Mouse (Mus musculus): ENCODE measurements around the gene Hs6st3. TPM values are rescaled to one million over a fixed set of nuclear protein-coding genes. Genes with fewer than 3 reads are reported as not detected.
"Not testable (repeated sequence)": the region's sequence is repeated elsewhere in the genome, so short reads cannot be mapped to it uniquely, and the experiment has no call there.

Hs6st3 gene
- total RNA-seq, 2 experiments from 2014 or later, result not detected

GRCm38 (mm10) chr14:119422894-119423293, 284.8 kb downstream of the Hs6st3 start:
- DNase-seq, result no peak
- intact Hi-C loops (cut with DNase I), result no loop called here

GRCm38 (mm10) chr14:119450471-119450870, 312.3 kb downstream of the Hs6st3 start:
- intact Hi-C loops (cut with DNase I), result no loop called here
- no peak for DNase-seq

GRCm38 (mm10) chr14:119451594-119451993, 313.5 kb downstream of the Hs6st3 start:
- no peak for DNase-seq
- intact Hi-C loops (cut with DNase I), result no loop called here

- DNase-seq, result no peak
- intact Hi-C loops (cut with DNase I), result no loop called here
These were observed 314.2 kb downstream of the Hs6st3 start for GRCm38 (mm10) chr14:119452382-119452781.

- intact Hi-C loops (cut with DNase I), result no loop called here
These were observed 314.7 kb downstream of the Hs6st3 start for GRCm38 (mm10) chr14:119452797-119453196.

GRCm38 (mm10) chr14:119464308-119464707, 326.2 kb downstream of the Hs6st3 start:
- DNase-seq, result no peak
- intact Hi-C loops (cut with DNase I), result no loop called here

More at GRCm38 (mm10) chr14:119452797-119453196, 314.7 kb downstream of the Hs6st3 start:
- no peak for DNase-seq

GRCm38 (mm10) chr14:119464883-119465282, 326.7 kb downstream of the Hs6st3 start:
- intact Hi-C loops (cut with DNase I), result no loop called here
- DNase-seq, result no peak

- DNase-seq, result no peak
- intact Hi-C loops (cut with DNase I), result no loop called here
These were observed 328.9 kb downstream of the Hs6st3 start for GRCm38 (mm10) chr14:119466899-119467588.

GRCm38 (mm10) chr14:119476582-119476981, 338.4 kb downstream of the Hs6st3 start:
- no peak for DNase-seq
- intact Hi-C loops (cut with DNase I), result no loop called here

- no peak for DNase-seq
- intact Hi-C loops (cut with DNase I), result no loop called here
These were observed 339.7 kb downstream of the Hs6st3 start for GRCm38 (mm10) chr14:119477836-119478235.

GRCm38 (mm10) chr14:119488978-119489703, 351.0 kb downstream of the Hs6st3 start:
- no peak for DNase-seq
- intact Hi-C loops (cut with DNase I), result no loop called here

- no peak for DNase-seq
- intact Hi-C loops (cut with DNase I), result no loop called here
These were observed 382.5 kb downstream of the Hs6st3 start for GRCm38 (mm10) chr14:119520632-119521031.

GRCm38 (mm10) chr14:119521056-119521455, 382.9 kb downstream of the Hs6st3 start:
- no peak for DNase-seq
- intact Hi-C loops (cut with DNase I), result no loop called here

GRCm38 (mm10) chr14:119532889-119533546, 394.9 kb downstream of the Hs6st3 start:
- no peak for DNase-seq
- intact Hi-C loops (cut with DNase I), result no loop called here

GRCm38 (mm10) chr14:119540505-119540904, 402.4 kb downstream of the Hs6st3 start:
- DNase-seq, result no peak
- intact Hi-C loops (cut with DNase I), result no loop called here

- intact Hi-C loops (cut with DNase I), result no loop called here
- peak in 1 of 2 experiments; percentile 1 for DNase-seq
These were observed 406.5 kb downstream of the Hs6st3 start for GRCm38 (mm10) chr14:119544596-119544995.

- DNase-seq, result no peak
- intact Hi-C loops (cut with DNase I), result no loop called here
These were observed 420.2 kb downstream of the Hs6st3 start for GRCm38 (mm10) chr14:119558356-119558755.

GRCm38 (mm10) chr14:119582039-119582508, 443.9 kb downstream of the Hs6st3 start:
- intact Hi-C loops (cut with DNase I), result no loop called here
- no peak for DNase-seq

- intact Hi-C loops (cut with DNase I), result no loop called here
- no peak for DNase-seq
These were observed 446.9 kb downstream of the Hs6st3 start for GRCm38 (mm10) chr14:119585069-119585468.

GRCm38 (mm10) chr14:119587365-119587764, 449.2 kb downstream of the Hs6st3 start:
- intact Hi-C loops (cut with DNase I); DNase-seq: not testable (repeated sequence)

GRCm38 (mm10) chr14:119604327-119604726, 466.2 kb downstream of the Hs6st3 start:
- no peak for DNase-seq
- intact Hi-C loops (cut with DNase I), result no loop called here

All from heart, postnatal 36 days (tissue).